Mouse (Mus musculus) lung, postnatal 0 days (tissue): ENCODE measurements around the gene Mast4. TPM values are rescaled to one million over a fixed set of nuclear protein-coding genes. Genes with fewer than 3 reads are reported as not detected.

Experiments
- ATAC-seq: fragments of 200-750 bp; cut with Nextera tagmentation; 2 replicates; pipeline ENCODE4 v1.8.0; 2017; ENCODE audit warnings: moderate library complexity
- DNase-seq: peaks from one replicate; pipeline ENCODE4 v3.0.0-alpha.2; 2016; ENCODE audit warnings: low spot score
- H3K27ac ChIP-seq: fragments of 300-500 bp; sonication (generic); 2 replicates; pipeline ENCODE4 v1.5.1; 2014; ENCODE audit warnings: antibody characterized with exemption, mild to moderate bottlenecking, low read length, mixed read lengths
- H3K27me3 ChIP-seq: fragments of 300-500 bp; sonication (generic); replicated peaks from 2 replicates; pipeline ENCODE4 v1.6.1; 2014; ENCODE audit warnings: low read length, mixed read lengths; ENCODE audit not compliant: insufficient read depth
- H3K36me3 ChIP-seq: fragments of 300-500 bp; sonication (generic); 2 replicates; pipeline ENCODE4 v1.6.1; 2014; ENCODE audit warnings: low read length, mixed read lengths; ENCODE audit not compliant: insufficient read depth
- H3K4me1 ChIP-seq: fragments of 300-500 bp; sonication (generic); 2 replicates; pipeline ENCODE4 v1.6.1; 2014; ENCODE audit warnings: antibody characterized with exemption, low read depth, low read length, mixed read lengths; ENCODE audit not compliant: insufficient read depth
- H3K4me2 ChIP-seq: fragments of 300-500 bp; sonication (generic); replicated peaks from 2 replicates; pipeline ENCODE4 v1.6.1; 2014; ENCODE audit warnings: low read depth, mild to moderate bottlenecking, low read length, moderate library complexity, mixed read lengths
- H3K4me3 ChIP-seq: fragments of 300-500 bp; sonication (generic); 2 replicates; pipeline ENCODE4 v1.5.1; 2014; ENCODE audit warnings: low read depth, low read length
- H3K9ac ChIP-seq: fragments of 300-500 bp; sonication (generic); replicated peaks from 2 replicates; pipeline ENCODE4 v1.6.1; 2014; ENCODE audit warnings: low read depth, mild to moderate bottlenecking
- H3K9me3 ChIP-seq: fragments of 300-500 bp; sonication (generic); 2 replicates; pipeline ENCODE4 v1.6.1; 2016; ENCODE audit warnings: low read length, mixed read lengths
- CTCF ChIP-seq: IDR thresholded peaks from 2 replicates; pipeline ENCODE4 v1.5.1; 2016; ENCODE audit warnings: antibody characterized with exemption, mild to moderate bottlenecking
- EP300 ChIP-seq: IDR thresholded peaks from 2 replicates; pipeline ENCODE4 v1.6.1; 2016; ENCODE audit warnings: antibody characterized with exemption, mild to moderate bottlenecking, control low read depth
- WGBS: fragments of 180-500 bp; shearing (Covaris S2); extraction: QIAGEN DNeasy Blood & Tissue Kit; methylation state at CpG from one replicate; pipeline ENCODE4 v1.1.7; 2014; 5-methylcytosine and 5-hydroxymethylcytosine counted together
- polyA plus RNA-seq: library from polyadenylated mRNA; unstranded; fragments of >200 nt; fragmentation: Nextera tagmentation; extraction: Ambion mirVana; gene quantifications from 2 replicates; pipeline ENCODE4 v1.2.1, GENCODE M21; 2015

Mast4 gene
- polyA plus RNA-seq, 1 experiment from 2014 or later, result 15.5 TPM

DNA sequence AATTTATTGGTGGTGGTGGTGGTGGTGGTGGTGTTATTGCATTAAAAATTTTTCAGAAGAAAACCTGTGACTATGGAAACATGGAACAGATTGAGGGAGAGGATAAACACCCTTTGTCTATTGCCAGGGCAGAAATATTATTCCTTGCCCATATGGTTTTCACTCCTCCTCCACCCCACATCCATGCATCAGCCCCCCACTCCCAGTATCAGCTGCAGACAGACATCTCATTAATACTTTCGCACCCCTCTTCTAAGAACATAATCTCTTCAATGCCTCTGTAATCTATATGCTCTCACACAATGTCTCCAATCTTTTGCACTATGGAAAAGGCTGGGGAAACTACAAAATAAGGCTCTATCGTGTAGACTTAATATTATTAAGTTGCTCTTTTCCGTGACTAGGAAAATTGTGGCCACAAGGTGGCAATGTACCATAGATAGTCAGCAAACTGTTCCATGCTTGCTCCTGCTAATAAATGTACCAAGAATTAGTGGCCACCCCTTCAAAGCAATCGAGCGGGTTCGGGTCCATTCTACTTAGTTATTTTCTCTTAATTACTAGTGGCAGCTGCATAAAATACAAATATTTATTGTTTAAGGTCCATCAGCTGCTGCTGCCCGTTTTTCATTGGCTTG is 160.6 kb downstream of the Mast4 start:
- peak; percentile 81 for DNase-seq
- WGBS, result 24% methylated on average over 7 of the region's 7 CpGs
- TF ChIP-seq CTCF (peak; percentile 81), EP300 (no peak)

DNA sequence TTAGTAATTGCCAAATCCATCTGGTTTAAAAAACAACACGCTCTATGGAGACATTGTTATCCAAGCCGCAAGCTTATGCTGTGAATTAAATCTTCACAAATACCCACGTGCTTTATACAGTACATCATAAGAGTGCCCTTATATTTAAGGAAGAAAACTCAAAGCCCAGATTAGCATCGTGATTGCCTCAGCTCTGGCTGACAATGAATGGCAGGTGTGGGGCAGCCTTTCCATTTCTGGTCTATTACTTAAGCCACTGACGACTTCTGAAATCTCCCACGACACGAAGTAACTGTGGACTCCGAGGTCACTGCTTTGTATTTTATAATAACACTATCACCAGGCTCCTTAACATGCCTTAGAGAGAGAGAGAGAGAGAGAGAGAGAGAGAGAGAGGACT is 182.4 kb downstream of the Mast4 start:
- no peaks in the 10 kb centered on the region for H3K36me3 ChIP-seq
- H3K4me1 ChIP-seq, result no peaks in the 10 kb centered on the region
- H3K27ac ChIP-seq, result no peak overlapping the region
- no peaks in the 10 kb centered on the region for H3K27me3 ChIP-seq
- H3K9me3 ChIP-seq, result no peaks in the 10 kb centered on the region
- no peak overlapping the region for H3K4me2 ChIP-seq
- DNase-seq (no peak), ATAC-seq (no peak)
- 83% methylated on average over 8 of the region's 8 CpGs for WGBS
- no peak overlapping the region for H3K9ac ChIP-seq
- TF ChIP-seq CTCF (no peak), EP300 (no peak)
- H3K4me3 ChIP-seq, result no peak overlapping the region

More for the DNA sequence above, 160.6 kb downstream of the Mast4 start:
- Histone ChIP-seq H3K27me3 (no peaks in the 10 kb centered on the region), H3K36me3 (no peaks in the 10 kb centered on the region), H3K4me2 (no peak overlapping the region), H3K27ac (no peak overlapping the region), H3K4me3 (no peak overlapping the region), H3K9ac (no peak overlapping the region), H3K4me1 (no peaks in the 10 kb centered on the region), H3K9me3 (no peaks in the 10 kb centered on the region)
- ATAC-seq, result no peak

DNA sequence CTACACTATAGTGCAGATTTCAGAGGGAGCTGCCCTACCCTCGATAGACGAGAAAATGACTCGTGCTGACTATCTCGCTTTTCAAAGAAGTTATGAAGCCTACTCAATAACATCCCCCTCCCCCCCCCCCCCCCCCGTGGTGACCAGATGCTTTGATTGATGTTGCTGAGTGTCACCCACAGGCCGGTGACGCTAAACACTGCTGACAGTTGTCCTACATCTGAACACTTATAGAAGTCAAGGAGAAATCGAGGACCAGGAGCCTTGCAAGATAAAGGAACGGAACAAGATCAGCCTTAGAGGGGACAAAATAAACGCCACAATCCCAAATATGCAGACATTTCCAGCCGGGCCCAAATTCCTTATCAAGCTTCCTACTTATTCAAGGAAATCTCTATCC is 183.1 kb downstream of the Mast4 start:
- no peak overlapping the region for H3K4me2 ChIP-seq
- H3K9me3 ChIP-seq, result no peaks in the 10 kb centered on the region
- H3K4me3 ChIP-seq, result no peak overlapping the region
- no peaks in the 10 kb centered on the region for H3K27me3 ChIP-seq
- ATAC-seq, result no peak
- H3K4me1 ChIP-seq, result no peaks in the 10 kb centered on the region
- no peaks in the 10 kb centered on the region for H3K36me3 ChIP-seq
- TF ChIP-seq CTCF (no peak), EP300 (no peak)
- no peak overlapping the region for H3K27ac ChIP-seq
- no peak overlapping the region for H3K9ac ChIP-seq
- 34% methylated on average over 10 of the region's 11 CpGs for WGBS
- no peak for DNase-seq

DNA sequence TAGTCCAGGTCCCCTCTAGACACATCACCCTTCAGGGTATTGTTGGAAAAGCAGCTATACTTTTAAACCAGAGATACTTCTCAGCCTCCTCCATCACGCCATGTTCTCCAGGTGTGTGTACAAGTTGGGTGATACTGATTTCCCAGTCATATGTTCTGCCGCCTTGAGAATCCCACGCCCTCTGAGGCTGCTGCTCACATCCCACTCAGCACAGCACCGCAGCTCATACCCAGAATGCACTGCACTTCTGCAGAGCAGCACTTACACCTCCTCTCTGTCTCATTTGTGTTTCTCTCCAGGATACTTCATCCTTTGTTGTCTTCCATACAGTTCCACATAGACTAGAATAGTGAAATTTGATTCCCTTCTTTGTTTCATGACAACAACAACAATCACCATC is 183.6 kb downstream of the Mast4 start:
- 78% methylated on average over 4 of the region's 4 CpGs for WGBS
- no peaks in the 10 kb centered on the region for H3K9me3 ChIP-seq

DNA sequence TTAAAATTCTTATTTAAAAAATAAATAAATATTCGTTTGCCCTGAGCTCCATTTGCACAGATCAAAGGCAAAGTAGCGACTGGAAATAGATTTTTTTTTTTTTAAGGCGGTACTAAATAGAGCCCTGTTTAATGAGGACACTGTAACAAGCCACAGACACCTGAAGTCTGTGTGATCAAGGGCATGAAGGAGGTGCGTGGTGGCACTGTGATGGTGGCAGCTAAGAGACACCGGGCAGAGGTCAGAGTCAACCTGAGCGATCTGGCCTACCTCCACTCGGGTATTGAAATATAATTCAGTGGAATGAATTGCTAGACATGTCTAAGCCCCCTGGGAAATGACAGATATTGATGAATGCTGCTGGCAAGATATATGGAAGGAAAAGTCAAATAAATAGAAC is 184.9 kb downstream of the Mast4 start:
- Histone ChIP-seq H3K27ac (no peak overlapping the region), H3K4me3 (no peak overlapping the region), H3K36me3 (no peaks in the 10 kb centered on the region), H3K27me3 (no peaks in the 10 kb centered on the region), H3K9me3 (no peaks in the 10 kb centered on the region), H3K9ac (no peak overlapping the region), H3K4me2 (no peak overlapping the region), H3K4me1 (no peaks in the 10 kb centered on the region)
- ATAC-seq (no peak), DNase-seq (no peak)
- TF ChIP-seq CTCF, result no peak
- 66% methylated on average over 7 of the region's 7 CpGs for WGBS

More for the DNA sequence above, 183.6 kb downstream of the Mast4 start:
- H3K9ac ChIP-seq, result no peak overlapping the region
- no peak overlapping the region for H3K4me3 ChIP-seq
- no peaks in the 10 kb centered on the region for H3K4me1 ChIP-seq
- H3K27ac ChIP-seq, result no peak overlapping the region
- H3K27me3 ChIP-seq, result no peaks in the 10 kb centered on the region
- TF ChIP-seq CTCF, result no peak
- no peak for TF ChIP-seq EP300
- no peak for ATAC-seq
- no peak for DNase-seq
- H3K4me2 ChIP-seq, result no peak overlapping the region
- H3K36me3 ChIP-seq, result no peaks in the 10 kb centered on the region

DNA sequence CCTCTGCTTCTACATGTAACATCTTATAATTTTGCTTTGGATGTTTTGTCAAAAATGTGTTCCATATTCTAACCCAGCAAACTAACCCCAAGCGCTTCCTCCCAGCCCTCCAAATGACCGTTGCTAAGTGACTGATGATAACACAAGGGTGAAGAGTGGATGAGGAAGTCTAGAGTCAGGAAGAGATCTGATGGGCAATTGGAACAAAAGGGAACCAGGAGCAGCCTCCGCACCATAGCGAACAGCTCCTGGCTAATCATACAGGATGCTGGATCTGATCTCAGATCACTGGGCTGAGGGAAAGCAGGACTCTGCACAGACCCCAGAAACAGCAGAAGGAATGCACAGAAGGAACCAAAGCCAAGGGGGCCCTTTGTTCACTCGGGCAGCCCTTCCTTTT is 190.0 kb downstream of the Mast4 start:
- WGBS, result 62% methylated on average over 5 of the region's 5 CpGs
- ATAC-seq, result no peak
- H3K4me2 ChIP-seq, result no peak overlapping the region

DNA sequence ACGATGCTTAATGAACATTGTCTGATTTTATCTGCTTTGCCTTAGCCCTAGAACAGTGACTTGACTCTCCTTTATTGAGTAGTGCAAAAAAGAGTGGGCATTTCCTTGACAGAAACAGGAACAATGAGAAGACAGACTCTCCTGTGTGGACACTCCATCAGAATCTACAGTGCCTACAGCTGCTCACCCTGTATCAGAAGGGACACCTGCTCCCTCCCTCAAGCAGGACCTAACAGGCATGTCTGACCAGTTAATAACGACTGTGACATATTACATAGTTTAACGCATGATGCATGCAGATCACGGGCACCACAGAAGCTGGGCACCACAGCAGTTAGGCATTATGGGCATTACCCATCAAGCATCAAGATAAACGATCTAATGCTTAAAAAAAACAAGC is 193.0 kb downstream of the Mast4 start:
- no peaks in the 10 kb centered on the region for H3K36me3 ChIP-seq
- H3K27me3 ChIP-seq, result no peaks in the 10 kb centered on the region
- no peak overlapping the region for H3K27ac ChIP-seq
- no peaks in the 10 kb centered on the region for H3K9me3 ChIP-seq
- TF ChIP-seq CTCF, result no peak
- no peak for TF ChIP-seq EP300
- H3K4me3 ChIP-seq, result no peak overlapping the region
- H3K4me2 ChIP-seq, result no peak overlapping the region
- no peak overlapping the region for H3K9ac ChIP-seq
- WGBS, result 76% methylated on average over 5 of the region's 5 CpGs
- no peaks in the 10 kb centered on the region for H3K4me1 ChIP-seq
- no peak for ATAC-seq
- no peak for DNase-seq

More for the DNA sequence above, 190.0 kb downstream of the Mast4 start:
- TF ChIP-seq EP300, result no peak
- no peak for TF ChIP-seq CTCF
- no peaks in the 10 kb centered on the region for H3K36me3 ChIP-seq
- H3K27ac ChIP-seq, result no peak overlapping the region
- DNase-seq, result no peak
- H3K9ac ChIP-seq, result no peak overlapping the region
- no peaks in the 10 kb centered on the region for H3K27me3 ChIP-seq
- H3K4me3 ChIP-seq, result no peak overlapping the region
- H3K4me1 ChIP-seq, result no peaks in the 10 kb centered on the region
- no peaks in the 10 kb centered on the region for H3K9me3 ChIP-seq
